ENCODE assay signal across 20 mouse cellular contexts in the genomic region with DNA sequence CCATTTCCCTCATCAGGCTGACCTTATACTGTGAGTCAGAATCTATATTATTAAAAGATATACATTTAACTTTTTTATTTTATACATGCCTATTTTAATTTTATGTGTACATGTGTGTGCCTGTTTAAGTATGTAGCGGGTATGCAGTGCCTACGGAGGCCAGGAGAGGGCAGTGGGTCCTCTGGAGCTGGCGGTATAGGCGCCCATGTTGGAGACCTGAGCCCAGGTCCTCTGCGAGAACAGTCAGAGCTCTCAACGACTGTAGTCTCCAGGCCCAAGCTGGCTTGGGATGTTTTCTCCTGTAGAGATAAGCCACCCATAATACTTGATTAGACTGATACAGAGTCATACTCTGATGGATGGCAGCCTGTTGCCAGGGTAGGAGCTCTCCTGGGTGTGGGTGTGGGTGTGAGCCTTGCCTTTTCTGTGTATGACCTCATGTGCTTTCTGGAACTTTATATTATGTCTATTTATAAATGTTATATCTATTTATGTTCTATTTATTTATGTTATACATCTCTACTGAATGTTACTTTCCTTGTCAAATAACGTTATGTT.
DNase-seq lines count a peak whose midpoint lies in the region; ATAC-seq and TF ChIP-seq lines count a peak whose summit lies in the region.
"Had no signal": no experiment of that assay in that cellular context is flagged by ENCODE, and none has a peak within 500 bp of the region (broad histone marks: within the 10 kb centered on the region; RNA-seq: fewer than 3 reads in every experiment).

No protein-coding gene starts in this region.

- H3K27me3 ChIP-seq in Patski = no peaks in the 10 kb centered on the region
- no peaks in the 10 kb centered on the region for H3K27me3 ChIP-seq in stomach, postnatal 0 days (ENCODE audit: control insufficient read depth, insufficient read depth, low read length)
- no peaks in the 10 kb centered on the region for H3K27me3 ChIP-seq in forebrain, embryonic 10.5 days (ENCODE audit: poor library complexity, severe bottlenecking)
- H3K27me3 ChIP-seq: embryonic facial prominence, embryonic 12.5 days had no signal

- no peaks in the 10 kb centered on the region for H3K4me1 ChIP-seq in lung, adult 2 months (ENCODE audit: control insufficient read depth, insufficient read depth, low read length)
- H3K4me1 ChIP-seq in stomach, postnatal 0 days (replicated peaks; ENCODE audit: control insufficient read depth, insufficient read depth) = no peaks in the 10 kb centered on the region
- H3K4me1 ChIP-seq in forebrain, embryonic 10.5 days = no peaks in the 10 kb centered on the region
- H3K4me1 ChIP-seq: embryonic facial prominence, embryonic 12.5 days had no signal

- no peak overlapping the region for H3K9ac ChIP-seq in stomach, postnatal 0 days (ENCODE audit: low read length)
- H3K9ac ChIP-seq: embryonic facial prominence, embryonic 12.5 days; hindbrain, embryonic 14.5 days had no signal

- WGBS in lung, adult 2 months = 94% methylated on average over 7 of the region's 7 CpGs
- 89% methylated on average over 7 of the region's 7 CpGs for WGBS in stomach, postnatal 0 days
- 94% methylated on average over 7 of the region's 7 CpGs for WGBS in forebrain, embryonic 10.5 days

- POLR2A ChIA-PET in Patski (lab: Charles Lee) = no interaction called here

- no peak overlapping the region for H3K4me2 ChIP-seq in stomach, postnatal 0 days (replicated peaks; ENCODE audit: low read depth)
- H3K4me2 ChIP-seq: embryonic facial prominence, embryonic 12.5 days; hindbrain, embryonic 14.5 days; midbrain, embryonic 11.5 days had no signal

- in situ Hi-C loops in Patski (cut with MboI; ENCODE audit: low pct_unique_long_range_greater_than_20kb) = no loop called here

- CTCF ChIA-PET in Patski (lab: Charles Lee) = interaction anchor here (1.1 kb wide), 1 partner anchor 11 kb away, joined by 3 read pairs; no protein-coding TSS in a partner anchor

- no peak for TF ChIP-seq EP300 in stomach, postnatal 0 days (optimal IDR thresholded peaks at IDR 0.05)

- ATAC-seq in Patski = no peak
- ATAC-seq in stomach, postnatal 0 days (ENCODE audit: low FRiP score, low TSS enrichment) = no peak

- TF ChIP-seq CTCF in lung, adult 2 months (IDR thresholded peaks at IDR 0.05; ENCODE audit: insufficient read depth, low read length) = 0 out of 2 replicates have a peak, but pooled peaks have one; percentile 5
- TF ChIP-seq CTCF in Patski (IDR thresholded peaks at IDR 0.05) = peak; percentile 26
- TF ChIP-seq CTCF in stomach, postnatal 0 days (IDR thresholded peaks at IDR 0.05; ENCODE audit: low read depth) = peak; percentile 17; the same call in 1 of the 2 replicates
- no peak for TF ChIP-seq CTCF in gastrocnemius, adult 2 months (IDR thresholded peaks at IDR 0.05)

- no peak overlapping the region for H3K27ac ChIP-seq in stomach, postnatal 0 days (replicated peaks)
- no peak overlapping the region for H3K27ac ChIP-seq in forebrain, embryonic 10.5 days
- H3K27ac ChIP-seq in gastrocnemius, adult 2 months = no peak overlapping the region
- H3K27ac ChIP-seq: embryonic facial prominence, embryonic 12.5 days; heart, embryonic 10.5 days; hindbrain, embryonic 14.5 days had no signal

- intact Hi-C loops in gastrocnemius, adult 2 months (cut with DNase I) = no loop called here

- no peak for TF ChIP-seq POLR2A in lung, adult 2 months (IDR thresholded peaks at IDR 0.05; ENCODE audit: borderline replicate concordance, extremely low read depth, low read depth, low read length)

- no peak overlapping the region for H3K4me3 ChIP-seq in lung, adult 2 months (replicated peaks; ENCODE audit: extremely low read depth, low read depth, low read length)
- H3K4me3 ChIP-seq in stomach, postnatal 0 days (ENCODE audit: low read depth, low read length) = no peak overlapping the region
- H3K4me3 ChIP-seq in forebrain, embryonic 10.5 days = no peak overlapping the region
- H3K4me3 ChIP-seq in gastrocnemius, adult 2 months = no peak overlapping the region
- H3K4me3 ChIP-seq: embryonic facial prominence, embryonic 12.5 days; heart, embryonic 10.5 days had no signal

- H3K36me3 ChIP-seq in stomach, postnatal 0 days (ENCODE audit: control insufficient read depth, insufficient read depth, low read length) = no peaks in the 10 kb centered on the region
- peaks cover 53% of the 10 kb centered on the region for H3K36me3 ChIP-seq in forebrain, embryonic 10.5 days (replicated peaks)

- no peaks in the 10 kb centered on the region for H3K9me3 ChIP-seq in stomach, postnatal 0 days (ENCODE audit: control insufficient read depth, low read length)
- H3K9me3 ChIP-seq in forebrain, embryonic 10.5 days = no peaks in the 10 kb centered on the region
- H3K9me3 ChIP-seq: embryonic facial prominence, embryonic 12.5 days; heart, embryonic 10.5 days had no signal

- DNase-seq in heart, adult 11 months = peak; percentile 64
- DNase-seq in heart, adult 18-20 months = no peak
- DNase-seq in lung, adult 2 months = no peak
- no peak for DNase-seq in lung, postnatal 36 days
- no peak for DNase-seq in Patski (ENCODE audit: low read depth, low spot score)
- DNase-seq in stomach, postnatal 0 days (ENCODE audit: low spot score) = no peak
- DNase-seq in forebrain, embryonic 10.5 days (ENCODE audit: extremely low spot score, low spot score) = no peak
- no peak for DNase-seq in gastrocnemius, adult 2 months
- DNase-seq: adrenal gland, postnatal 10 days; cerebellum, adult 18-20 months; heart, postnatal 14 days; kidney, adult 11 months; kidney, postnatal 36 days; lung, postnatal 10 days; right cerebral cortex, postnatal 14 days; thymus, postnatal 14 days had no signal
